Mouse (Mus musculus) stomach, postnatal 0 days (tissue): ENCODE data around the gene Sprr2a3. TPM values are rescaled to one million over a fixed set of nuclear protein-coding genes. Genes with fewer than 3 reads are reported as not detected.
A peak's percentile ranks its signal among the peaks of the same experiment; 100 is the strongest.
"Not testable (repeated sequence)": the region's sequence is repeated elsewhere in the genome, so short reads cannot be mapped to it uniquely, and the experiment has no call there.

Experiments used
- ATAC-seq: fragments of 200-750 bp; cut with Nextera tagmentation; 2 replicates; pipeline ENCODE4 v1.8.0; 2017; ENCODE audit not compliant: low FRiP score, low TSS enrichment
- DNase-seq: peaks from one replicate; pipeline ENCODE4 v3.0.0-alpha.2; 2016; ENCODE audit warnings: low spot score
- H3K27ac ChIP-seq: fragments of 300-500 bp; sonication (generic); replicated peaks from 2 replicates; pipeline ENCODE4 v1.5.1; 2014; ENCODE audit warnings: mild to moderate bottlenecking, control low read depth
- H3K27me3 ChIP-seq: fragments of 300-500 bp; sonication (generic); 2 replicates; pipeline ENCODE4 v1.6.1; 2014; ENCODE audit warnings: low read length; ENCODE audit not compliant: control insufficient read depth, insufficient read depth
- H3K36me3 ChIP-seq: fragments of 300-500 bp; sonication (generic); 2 replicates; pipeline ENCODE4 v1.6.1; 2014; ENCODE audit warnings: low read length, mixed read lengths; ENCODE audit not compliant: control insufficient read depth, insufficient read depth
- H3K4me1 ChIP-seq: fragments of 300-500 bp; sonication (generic); replicated peaks from 2 replicates; pipeline ENCODE4 v1.6.1; 2014; ENCODE audit warnings: antibody characterized with exemption; ENCODE audit not compliant: control insufficient read depth, insufficient read depth
- H3K4me2 ChIP-seq: fragments of 300-500 bp; sonication (generic); replicated peaks from 2 replicates; pipeline ENCODE4 v1.6.1; 2014; ENCODE audit warnings: low read depth, mild to moderate bottlenecking, control low read depth, moderate library complexity
- H3K4me3 ChIP-seq: fragments of 300-500 bp; sonication (generic); 2 replicates; pipeline ENCODE4 v1.5.1; 2014; ENCODE audit warnings: low read depth, low read length, control low read depth
- H3K9ac ChIP-seq: fragments of 300-500 bp; sonication (generic); 2 replicates; pipeline ENCODE4 v1.6.1; 2014; ENCODE audit warnings: mild to moderate bottlenecking, low read length, control low read depth, mixed read lengths
- H3K9me3 ChIP-seq: fragments of 300-500 bp; sonication (generic); 2 replicates; pipeline ENCODE4 v1.6.1; 2016; ENCODE audit warnings: low read length; ENCODE audit not compliant: control insufficient read depth
- WGBS: fragments of 180-500 bp; shearing (Covaris S2); extraction: QIAGEN DNeasy Blood & Tissue Kit; methylation state at CpG from one replicate; pipeline ENCODE4 v1.1.7; 2014; 5-methylcytosine and 5-hydroxymethylcytosine counted together
- polyA plus RNA-seq: library from polyadenylated mRNA; unstranded; fragments of >200 nt; fragmentation: Nextera tagmentation; extraction: Ambion mirVana; gene quantifications from 2 replicates; pipeline ENCODE4 v1.2.1, GENCODE M21; 2015

Sprr2a3 gene
- polyA plus RNA-seq: 712 and 819 TPM in 2 replicates

DNA sequence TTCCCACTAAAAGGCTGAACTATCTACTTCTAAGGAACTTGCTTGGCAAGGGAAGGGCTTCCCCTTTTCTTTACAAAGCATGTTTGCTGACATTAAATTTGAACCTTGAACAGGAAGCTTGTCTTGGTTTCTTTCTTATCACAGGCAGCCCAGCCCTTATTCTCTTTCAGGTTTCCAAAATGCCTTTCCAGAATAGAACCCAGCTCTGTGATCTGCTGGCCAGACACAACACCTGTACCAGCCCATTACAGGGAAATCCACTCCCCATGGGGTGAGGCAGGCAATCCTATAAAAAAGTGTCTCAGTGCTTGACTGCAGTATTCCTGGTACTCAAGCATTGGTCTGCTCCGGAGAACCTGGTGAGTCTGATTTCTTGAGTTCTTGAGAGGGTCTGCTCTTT, at the start of gene Sprr2a3:
Sprr2a3 (plus strand) TSS at position 317 of the 400 bp plus-strand sequence.
- 74% methylated on average over 1 of the region's 1 CpGs for WGBS
- not testable (repeated sequence) for H3K27me3 ChIP-seq, H3K36me3 ChIP-seq, H3K4me3 ChIP-seq, H3K27ac ChIP-seq, DNase-seq, H3K4me2 ChIP-seq, H3K9ac ChIP-seq, H3K9me3 ChIP-seq, H3K4me1 ChIP-seq
- peak; percentile 84 for ATAC-seq

DNA sequence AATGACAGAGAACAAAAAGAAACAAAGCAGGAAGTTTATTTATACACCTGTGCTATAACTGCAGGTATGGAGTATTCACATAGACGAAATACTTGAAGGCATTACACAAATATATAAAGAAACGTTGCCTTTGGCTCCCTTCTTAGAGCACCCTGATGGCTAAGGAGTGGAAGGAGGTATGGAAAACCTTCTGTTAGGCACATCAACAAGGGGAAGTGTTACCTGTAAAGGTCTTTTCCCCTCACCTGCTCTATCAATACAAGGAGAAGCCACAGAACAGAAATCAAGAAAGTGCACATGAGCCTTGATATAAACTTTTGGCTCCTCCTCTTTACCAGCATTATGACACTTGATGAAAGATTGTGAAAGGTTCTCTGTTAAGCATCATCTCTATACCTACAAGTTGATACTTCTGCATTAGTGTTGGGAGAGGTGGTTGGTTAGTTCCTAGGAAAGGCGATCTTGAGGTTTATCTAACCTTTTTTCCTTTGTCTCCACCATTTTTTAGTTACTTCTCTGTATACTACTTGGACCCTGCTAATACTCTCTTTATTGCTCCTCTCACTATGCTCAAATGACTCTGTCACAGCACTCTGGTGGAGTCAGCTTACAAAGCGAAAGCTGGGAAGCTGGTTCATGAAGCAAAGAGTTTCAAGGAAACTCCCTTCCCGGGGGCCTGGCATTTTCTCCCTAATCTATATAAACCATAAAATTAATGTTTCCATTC, 48.6 kb upstream of the Sprr2a3 start:
- peak; percentile 49 for ATAC-seq
- not testable (repeated sequence) for H3K27ac ChIP-seq, H3K9me3 ChIP-seq, H3K36me3 ChIP-seq, H3K4me1 ChIP-seq, H3K4me3 ChIP-seq, DNase-seq, H3K9ac ChIP-seq, H3K4me2 ChIP-seq, H3K27me3 ChIP-seq
- no CpG with 5 or more reads among the region's 5 CpGs for WGBS

DNA sequence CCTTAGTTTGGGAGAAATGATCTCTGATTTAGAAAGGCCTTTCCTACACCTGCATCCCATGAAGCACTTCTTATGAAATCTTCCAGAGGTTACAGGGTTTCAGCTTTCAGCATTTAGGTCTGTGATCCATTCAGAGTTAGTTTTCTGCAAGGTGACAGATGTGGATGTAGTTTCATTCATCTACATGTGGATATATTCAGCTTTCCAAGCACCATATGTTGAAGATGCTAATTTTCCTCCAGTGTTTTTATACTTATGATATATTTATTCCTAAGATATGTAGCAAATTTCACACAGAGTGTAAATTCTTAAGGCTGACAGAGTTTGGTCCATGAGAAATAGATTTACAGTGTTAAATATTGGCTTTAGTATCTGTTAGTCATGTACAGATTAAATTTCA, 46.5 kb upstream of the Sprr2a3 start:
- H3K27me3 ChIP-seq, H3K27ac ChIP-seq, ATAC-seq, H3K4me3 ChIP-seq, H3K9me3 ChIP-seq, DNase-seq, H3K9ac ChIP-seq, H3K4me2 ChIP-seq, H3K4me1 ChIP-seq, H3K36me3 ChIP-seq: not testable (repeated sequence)

DNA sequence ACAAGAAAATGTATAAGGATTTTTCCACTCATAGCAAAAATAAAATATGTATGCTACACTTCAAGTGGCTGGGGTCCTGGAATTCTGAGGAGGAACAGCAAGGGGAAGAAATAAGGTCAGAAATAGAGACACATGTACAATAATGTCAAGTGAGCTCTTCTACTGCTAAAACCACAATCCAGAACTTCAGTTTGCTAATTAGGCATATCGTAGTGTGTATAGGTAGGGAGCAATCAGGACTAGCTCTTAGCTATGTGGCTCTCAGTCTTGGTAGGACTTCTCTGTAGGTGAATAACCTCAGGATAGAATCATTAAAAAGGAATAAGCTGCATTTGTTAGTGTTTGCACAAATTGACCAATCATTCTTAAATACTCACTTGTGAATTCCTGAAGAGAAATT, 46.0 kb upstream of the Sprr2a3 start:
- not testable (repeated sequence) for H3K9me3 ChIP-seq, H3K27me3 ChIP-seq, H3K9ac ChIP-seq, DNase-seq, H3K36me3 ChIP-seq, H3K4me2 ChIP-seq, H3K27ac ChIP-seq, H3K4me3 ChIP-seq, H3K4me1 ChIP-seq, ATAC-seq
- WGBS: no CpG with 5 or more reads among the region's 1 CpGs

DNA sequence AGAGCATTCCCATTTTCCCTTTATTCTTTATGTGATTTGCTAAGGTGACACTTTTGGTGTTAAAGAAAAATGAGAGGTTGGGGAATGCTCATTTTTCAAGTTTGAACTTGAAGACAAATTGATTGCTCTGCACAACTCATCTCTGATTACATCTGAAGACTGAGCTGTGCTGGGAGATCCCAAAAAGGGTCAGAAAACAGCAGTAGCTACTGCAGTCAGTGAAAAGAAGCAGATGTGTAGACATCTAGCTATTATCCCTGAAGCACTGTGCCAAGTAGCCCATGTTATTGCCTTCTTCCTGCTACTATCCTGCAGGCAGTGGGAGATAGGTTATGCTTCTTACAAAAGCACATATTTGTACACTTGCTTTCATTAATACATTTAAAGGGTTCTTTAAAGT, 40.4 kb upstream of the Sprr2a3 start:
- not testable (repeated sequence) for H3K9ac ChIP-seq, DNase-seq, H3K9me3 ChIP-seq, H3K27me3 ChIP-seq, ATAC-seq, H3K4me3 ChIP-seq, H3K36me3 ChIP-seq, H3K4me1 ChIP-seq, H3K27ac ChIP-seq, H3K4me2 ChIP-seq

DNA sequence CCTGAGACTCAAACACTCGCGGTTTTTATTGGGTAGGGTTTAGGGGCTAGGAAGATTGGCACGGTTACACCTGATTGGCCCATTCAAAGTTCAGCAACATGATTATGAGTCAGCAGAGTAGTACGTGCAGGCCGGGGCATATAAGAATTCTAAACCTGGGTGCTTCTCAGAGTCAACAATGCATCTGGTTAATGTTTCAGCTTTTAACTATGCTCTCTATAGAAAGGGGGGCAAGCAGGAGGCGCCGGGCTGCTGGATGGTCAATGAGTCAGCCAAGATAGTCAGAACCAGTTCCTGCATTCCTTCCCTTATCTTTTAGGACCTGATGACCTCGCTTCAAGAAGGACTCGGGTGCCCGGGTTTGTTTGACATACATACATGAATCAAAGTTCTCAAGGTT, 39.0 kb upstream of the Sprr2a3 start:
- WGBS: no CpG with 5 or more reads among the region's 10 CpGs
- not testable (repeated sequence) for H3K4me2 ChIP-seq, H3K4me3 ChIP-seq

DNA sequence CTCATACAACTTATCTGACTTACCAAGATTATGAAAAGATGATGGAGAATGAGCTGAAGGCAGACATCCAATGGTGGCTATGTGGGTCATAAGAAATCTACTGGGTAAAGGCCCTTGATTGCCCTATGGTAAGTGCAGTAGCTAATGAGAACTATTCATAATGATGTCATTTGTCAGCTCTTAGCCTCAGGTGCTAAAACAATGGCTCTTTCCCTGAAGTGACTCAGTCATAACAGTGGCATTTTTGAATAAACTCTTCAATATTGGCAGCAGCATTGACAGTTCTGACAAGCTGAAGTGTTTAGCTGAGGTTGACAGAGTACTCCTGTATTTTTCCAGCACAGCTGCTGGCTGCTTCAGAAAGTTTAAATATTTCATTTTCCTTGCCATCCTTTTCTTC, 36.7 kb upstream of the Sprr2a3 start:
- not testable (repeated sequence) for H3K4me2 ChIP-seq, H3K27me3 ChIP-seq, H3K4me1 ChIP-seq, ATAC-seq, H3K4me3 ChIP-seq, H3K9ac ChIP-seq, H3K9me3 ChIP-seq, H3K36me3 ChIP-seq, H3K27ac ChIP-seq, DNase-seq

More for the DNA sequence above, 39.0 kb upstream of the Sprr2a3 start:
- H3K27ac ChIP-seq, H3K9ac ChIP-seq, H3K36me3 ChIP-seq, H3K27me3 ChIP-seq, H3K9me3 ChIP-seq, H3K4me1 ChIP-seq, DNase-seq: not testable (repeated sequence)
- peak; percentile 89 for ATAC-seq

DNA sequence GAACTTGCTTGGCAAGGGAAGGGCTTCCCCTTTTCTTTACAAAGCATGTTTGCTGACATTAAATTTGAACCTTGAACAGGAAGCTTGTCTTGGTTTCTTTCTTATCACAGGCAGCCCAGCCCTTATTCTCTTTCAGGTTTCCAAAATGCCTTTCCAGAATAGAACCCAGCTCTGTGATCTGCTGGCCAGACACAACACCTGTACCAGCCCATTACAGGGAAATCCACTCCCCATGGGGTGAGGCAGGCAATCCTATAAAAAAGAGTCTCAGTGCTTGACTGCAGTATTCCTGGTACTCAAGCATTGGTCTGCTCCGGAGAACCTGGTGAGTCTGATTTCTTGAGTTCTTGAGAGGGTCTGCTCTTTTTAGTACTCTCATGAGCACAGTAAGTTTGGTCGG, 34.8 kb upstream of the Sprr2a3 start:
- not testable (repeated sequence) for H3K27ac ChIP-seq, DNase-seq
- 86% methylated on average over 1 of the region's 2 CpGs for WGBS

DNA sequence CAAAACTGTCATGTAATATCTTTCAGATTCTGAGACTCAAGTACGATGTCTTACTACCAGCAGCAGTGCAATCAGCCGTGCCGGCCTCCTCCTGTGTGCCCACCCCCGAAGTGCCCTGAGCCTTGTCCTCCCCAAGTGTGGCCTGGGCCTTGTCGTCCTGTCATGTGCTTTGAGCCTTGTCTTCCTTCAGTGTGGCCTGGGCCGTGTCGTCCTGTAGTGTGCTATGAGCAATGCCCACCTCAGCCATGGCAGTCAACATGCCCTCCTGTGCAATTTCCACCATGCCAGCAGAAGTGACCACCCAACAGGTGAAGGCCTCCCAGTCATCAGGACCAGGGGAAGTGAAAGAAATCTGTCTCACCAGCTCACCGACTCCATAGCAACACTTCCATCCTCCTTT, 31.4 kb upstream of the Sprr2a3 start:
- not testable (repeated sequence) for H3K4me2 ChIP-seq

More for the DNA sequence above, 34.8 kb upstream of the Sprr2a3 start:
- H3K9me3 ChIP-seq, H3K4me1 ChIP-seq, H3K27me3 ChIP-seq, H3K9ac ChIP-seq, H3K36me3 ChIP-seq, H3K4me3 ChIP-seq, H3K4me2 ChIP-seq: not testable (repeated sequence)
- peak; percentile 79 for ATAC-seq

More for the DNA sequence above, 31.4 kb upstream of the Sprr2a3 start:
- H3K27ac ChIP-seq, H3K27me3 ChIP-seq, H3K9ac ChIP-seq, H3K4me3 ChIP-seq, H3K9me3 ChIP-seq, H3K4me1 ChIP-seq, DNase-seq, H3K36me3 ChIP-seq: not testable (repeated sequence)
- no CpG with 5 or more reads among the region's 8 CpGs for WGBS
- peak; percentile 36 for ATAC-seq
